Mouse (Mus musculus) MEL (cell line): ENCODE data around the gene Camta2. TPM values are rescaled to one million over a fixed set of nuclear protein-coding genes. Genes with fewer than 3 reads are reported as not detected.

Experiments
- DNase-seq: peaks from one replicate; pipeline ENCODE4 v3.0.0; 2011; ENCODE audit warnings: low read depth, low spot score
- H3K27ac ChIP-seq: 2 replicates; pipeline ENCODE4 v1.5.1; 2012; ENCODE audit warnings: low read depth, mild to moderate bottlenecking, control low read depth, low read length, moderate library complexity; ENCODE audit not compliant: control insufficient read depth
- H3K27me3 ChIP-seq, 2 experiments: fragments of 150-350 bp in 1 of 2; sonication (generic) in 1 of 2; 2 replicates each; pipeline ENCODE4 v1.6.1; 2012; ENCODE audit warnings: low read length in 2 of 2, mild to moderate bottlenecking in 2 of 2, improper control_type of control experiment in 1 of 2, moderate library complexity in 1 of 2; ENCODE audit not compliant: insufficient read depth in 2 of 2, control insufficient read depth in 1 of 2
- H3K36me3 ChIP-seq, 2 experiments: 2 replicates each; pipeline ENCODE4 v1.6.1; 2012 to 2014; ENCODE audit warnings: low read length in 2 of 2, improper control_type of control experiment in 1 of 2, inconsistent platforms in 1 of 2, mild to moderate bottlenecking in 1 of 2; ENCODE audit not compliant: insufficient read depth in 2 of 2, control insufficient read depth in 1 of 2
- H3K4me1 ChIP-seq, 2 experiments: fragments of 150-350 bp in 1 of 2; sonication (generic) in 1 of 2; 2 replicates each; pipeline ENCODE4 v1.6.1; 2012; ENCODE audit warnings: low read length in 2 of 2, improper control_type of control experiment in 1 of 2, mild to moderate bottlenecking in 1 of 2; ENCODE audit not compliant: insufficient read depth in 2 of 2, control insufficient read depth in 1 of 2
- H3K4me3 ChIP-seq, 2 experiments: fragments of 150-350 bp in 1 of 2; sonication (generic) in 1 of 2; 2 replicates each; pipeline ENCODE4 v1.5.1; 2012; ENCODE audit warnings: low read depth in 2 of 2, low read length in 2 of 2, mild to moderate bottlenecking in 2 of 2, moderate library complexity in 2 of 2, control low read depth in 1 of 2, improper control_type of control experiment in 1 of 2; ENCODE audit not compliant: control insufficient read depth in 1 of 2, insufficient read depth in 1 of 2
- H3K79me2 ChIP-seq: 2 replicates; pipeline ENCODE4 v1.6.1; 2012; ENCODE audit warnings: mild to moderate bottlenecking, low read length, moderate library complexity; ENCODE audit not compliant: control insufficient read depth, poor library complexity, insufficient read depth
- H3K9ac ChIP-seq: 2 replicates; pipeline ENCODE4 v1.6.1; 2012; ENCODE audit warnings: low read depth, mild to moderate bottlenecking, control low read depth, low read length, moderate library complexity; ENCODE audit not compliant: control insufficient read depth, poor library complexity, severe bottlenecking
- H3K9me3 ChIP-seq: fragments of 150-350 bp; sonication (generic); replicated peaks from 2 replicates; pipeline ENCODE4 v1.6.1; 2012; ENCODE audit warnings: mild to moderate bottlenecking, low read length, improper control_type of control experiment, moderate library complexity; ENCODE audit not compliant: insufficient read depth
- BHLHE40 ChIP-seq: IDR thresholded peaks from 2 replicates; pipeline ENCODE4 v1.6.1; 2012; ENCODE audit warnings: low read depth, mild to moderate bottlenecking, inconsistent platforms, low read length, improper control_type of control experiment, borderline replicate concordance
- CHD2 ChIP-seq: IDR thresholded peaks from 2 replicates; pipeline ENCODE4 v1.6.1; 2011; ENCODE audit warnings: low read length, improper control_type of control experiment
- CTCF ChIP-seq, 3 experiments: IDR thresholded peaks in 2 of 3; conservative IDR thresholded peaks in 1 of 3; 2 replicates each; pipeline ENCODE4 v1.5.1; 2011 to 2012; ENCODE audit warnings: low read length in 3 of 3, low read depth in 2 of 3, mild to moderate bottlenecking in 2 of 3, improper control_type of control experiment in 1 of 3, inconsistent platforms in 1 of 3, mixed read lengths in 1 of 3, moderate library complexity in 1 of 3; ENCODE audit not compliant: control insufficient read depth in 1 of 3, insufficient read depth in 1 of 3, poor library complexity in 1 of 3, severe bottlenecking in 1 of 3
- E2F4 ChIP-seq: IDR thresholded peaks from 2 replicates; pipeline ENCODE4 v1.6.1; 2011; ENCODE audit warnings: low read depth, low read length, improper control_type of control experiment, borderline replicate concordance
- ELF1 ChIP-seq: IDR thresholded peaks from 2 replicates; pipeline ENCODE4 v1.6.1; 2014; ENCODE audit warnings: low read depth, mild to moderate bottlenecking, inconsistent platforms, low read length, improper control_type of control experiment, moderate library complexity
- EP300 ChIP-seq, 2 experiments: IDR thresholded peaks; 2 replicates each; pipeline ENCODE4 v1.6.1; 2011; ENCODE audit warnings: improper control_type of control experiment in 2 of 2, low read length in 2 of 2, low read depth in 1 of 2, mild to moderate bottlenecking in 1 of 2
- ETS1 ChIP-seq: IDR thresholded peaks from 2 replicates; pipeline ENCODE4 v1.6.1; 2012; ENCODE audit warnings: low read depth, mild to moderate bottlenecking, inconsistent platforms, low read length, improper control_type of control experiment, moderate library complexity
- GABPA ChIP-seq: IDR thresholded peaks from 2 replicates; pipeline ENCODE4 v1.6.1; 2012; ENCODE audit warnings: low read depth, mild to moderate bottlenecking, inconsistent platforms, low read length, improper control_type of control experiment, moderate library complexity
- GATA1 ChIP-seq: IDR thresholded peaks from 2 replicates; pipeline ENCODE4 v1.6.1; 2011; ENCODE audit warnings: low read depth, low read length, improper control_type of control experiment
- HCFC1 ChIP-seq: IDR thresholded peaks from 2 replicates; pipeline ENCODE4 v1.6.1; 2012; ENCODE audit warnings: low read depth, mild to moderate bottlenecking, inconsistent platforms, low read length, improper control_type of control experiment, moderate library complexity
- JUND ChIP-seq: IDR thresholded peaks from 2 replicates; pipeline ENCODE4 v1.6.1; 2011; ENCODE audit warnings: low read depth, mild to moderate bottlenecking, improper control_type of control experiment, low read length
- KAT2A ChIP-seq: conservative IDR thresholded peaks from 2 replicates; pipeline ENCODE4 v1.6.1; 2012; ENCODE audit warnings: low read depth, low read length, improper control_type of control experiment, inconsistent platforms
- MAFK ChIP-seq: IDR thresholded peaks from 2 replicates; pipeline ENCODE4 v1.6.1; 2011; ENCODE audit warnings: low read depth, mild to moderate bottlenecking, low read length, improper control_type of control experiment, borderline replicate concordance
- MAX ChIP-seq: IDR thresholded peaks from 2 replicates; pipeline ENCODE4 v1.6.1; 2011; ENCODE audit warnings: low read length, improper control_type of control experiment
- MAZ ChIP-seq: IDR thresholded peaks from 2 replicates; pipeline ENCODE4 v1.6.1; 2012; ENCODE audit warnings: low read depth, mild to moderate bottlenecking, inconsistent platforms, low read length, improper control_type of control experiment
- MEF2A ChIP-seq: IDR thresholded peaks from 2 replicates; pipeline ENCODE4 v1.6.1; 2014; ENCODE audit warnings: low read depth, mild to moderate bottlenecking, inconsistent platforms, low read length, improper control_type of control experiment; ENCODE audit not compliant: poor library complexity, insufficient replicate concordance, severe bottlenecking; ENCODE audit errors: extremely low read depth
- MYB ChIP-seq: IDR thresholded peaks from 2 replicates; pipeline ENCODE4 v1.6.1; 2011; ENCODE audit warnings: mild to moderate bottlenecking, low read depth, low read length, improper control_type of control experiment
- MYC ChIP-seq: IDR thresholded peaks from 2 replicates; pipeline ENCODE4 v1.6.1; 2011; ENCODE audit warnings: low read depth, mild to moderate bottlenecking, low read length, improper control_type of control experiment, moderate library complexity
- NRF1 ChIP-seq: IDR thresholded peaks from 2 replicates; pipeline ENCODE4 v1.6.1; 2014; ENCODE audit warnings: low read depth, mild to moderate bottlenecking, inconsistent platforms, low read length, improper control_type of control experiment, moderate library complexity; ENCODE audit not compliant: poor library complexity, insufficient read depth, severe bottlenecking
- POLR2A ChIP-seq, 2 experiments: IDR thresholded peaks; 2 replicates each; pipeline ENCODE4 v1.6.1; 2011 to 2012; ENCODE audit warnings: low read length in 2 of 2, mild to moderate bottlenecking in 2 of 2, control low read depth in 1 of 2, improper control_type of control experiment in 1 of 2, low read depth in 1 of 2, moderate library complexity in 1 of 2; ENCODE audit not compliant: control insufficient read depth in 1 of 2, insufficient read depth in 1 of 2, poor library complexity in 1 of 2
- POLR2AphosphoS2 ChIP-seq: IDR thresholded peaks from 2 replicates; pipeline ENCODE4 v1.6.1; 2011; ENCODE audit warnings: low read length, improper control_type of control experiment
- POLR2AphosphoS5 ChIP-seq: IDR thresholded peaks from 2 replicates; pipeline ENCODE4 v1.6.1; 2012; ENCODE audit warnings: low read depth, borderline replicate concordance, mild to moderate bottlenecking, inconsistent platforms, low read length, moderate library complexity, mixed read lengths
- RAD21 ChIP-seq: IDR thresholded peaks from 2 replicates; pipeline ENCODE4 v1.6.1; 2011; ENCODE audit warnings: mild to moderate bottlenecking, low read depth, low read length, improper control_type of control experiment
- RCOR1 ChIP-seq: IDR thresholded peaks from 2 replicates; pipeline ENCODE4 v1.6.1; 2012; ENCODE audit warnings: low read depth, mild to moderate bottlenecking, inconsistent platforms, low read length, improper control_type of control experiment
- SIN3A ChIP-seq: IDR thresholded peaks from 2 replicates; pipeline ENCODE4 v1.6.1; 2012; ENCODE audit warnings: low read length, improper control_type of control experiment, inconsistent platforms
- SMC3 ChIP-seq: IDR thresholded peaks from 2 replicates; pipeline ENCODE4 v1.6.1; 2011; ENCODE audit warnings: low read depth, low read length, improper control_type of control experiment
- TBP ChIP-seq: IDR thresholded peaks from 2 replicates; pipeline ENCODE4 v1.8.0; 2011; ENCODE audit warnings: low read depth, low read length, improper control_type of control experiment
- TCF12 ChIP-seq: IDR thresholded peaks from 2 replicates; pipeline ENCODE4 v1.6.1; 2014; ENCODE audit warnings: low read depth, mild to moderate bottlenecking, inconsistent platforms, low read length, improper control_type of control experiment, moderate library complexity
- UBTF ChIP-seq: IDR thresholded peaks from 2 replicates; pipeline ENCODE4 v1.6.1; 2012; ENCODE audit warnings: low read depth, mild to moderate bottlenecking, inconsistent platforms, low read length, improper control_type of control experiment, moderate library complexity, borderline replicate concordance; ENCODE audit not compliant: insufficient read depth
- USF1 ChIP-seq: IDR thresholded peaks from 2 replicates; pipeline ENCODE4 v1.6.1; 2014; ENCODE audit warnings: low read depth, mild to moderate bottlenecking, inconsistent platforms, low read length, improper control_type of control experiment, moderate library complexity
- USF2 ChIP-seq, 2 experiments: IDR thresholded peaks; 2 replicates each; pipeline ENCODE4 v1.6.1; 2011 to 2012; ENCODE audit warnings: improper control_type of control experiment in 2 of 2, low read length in 2 of 2, borderline replicate concordance in 1 of 2, inconsistent platforms in 1 of 2, low read depth in 1 of 2, mild to moderate bottlenecking in 1 of 2; ENCODE audit not compliant: insufficient read depth in 1 of 2
- ZC3H11A ChIP-seq: IDR thresholded peaks from 2 replicates; pipeline ENCODE4 v1.6.1; 2012; ENCODE audit warnings: low read depth, mild to moderate bottlenecking, inconsistent platforms, low read length, improper control_type of control experiment
- ZKSCAN1 ChIP-seq: IDR thresholded peaks from 2 replicates; pipeline ENCODE4 v1.6.1; 2012; ENCODE audit warnings: low read depth, mild to moderate bottlenecking, inconsistent platforms, low read length, improper control_type of control experiment, moderate library complexity
- ZMIZ1 ChIP-seq: IDR thresholded peaks from 2 replicates; pipeline ENCODE4 v1.6.1; 2012; ENCODE audit warnings: low read depth, mild to moderate bottlenecking, inconsistent platforms, low read length, improper control_type of control experiment, moderate library complexity
- ZNF384 ChIP-seq: IDR thresholded peaks from 2 replicates; pipeline ENCODE4 v1.6.1; 2012; ENCODE audit warnings: low read depth, mild to moderate bottlenecking, inconsistent platforms, low read length, improper control_type of control experiment
- polyA plus RNA-seq, 2 experiments: library from polyadenylated mRNA; stranded (reverse) in 1 of 2; unstranded in 1 of 2; fragments of >175 nt in 1 of 2; fragments of >200 nt in 1 of 2; gene quantifications; 2 replicates each; pipeline versions ENCODE4 v1.2.1 to v1.2.4; 2012; ENCODE audit warnings: low replicate concordance in 2 of 2, low read depth in 1 of 2; ENCODE audit not compliant: insufficient read length in 2 of 2, insufficient read depth in 1 of 2, missing spikeins in 1 of 2
- total RNA-seq: library from RNA; depleted of rRNA; stranded (reverse); fragments of 300-350 nt; gene quantifications from 2 replicates; pipeline ENCODE4 v1.2.3, GENCODE M21; 2012

Camta2 gene
- total and polyA plus RNA-seq, 3 experiments, result 1.9 to 15.0 TPM; not detected in 1

- no peaks in the 10 kb centered on the region for H3K9me3 ChIP-seq
- H3K4me3 ChIP-seq, result peak within 1 kb of the TSS; percentile 96 to 98
- peaks cover 61% of the 10 kb centered on the region for H3K79me2 ChIP-seq
- peak; percentile 94 for DNase-seq
- H3K27me3 ChIP-seq, result no peaks in the 10 kb centered on the region
- peak within 1 kb of the TSS; percentile 99 for H3K27ac ChIP-seq
- peak within 1 kb of the TSS; percentile 99 for H3K9ac ChIP-seq
- peaks cover 14 to 44% of the 10 kb centered on the region in 2 experiments for H3K36me3 ChIP-seq
- H3K4me1 ChIP-seq, result peaks cover 12 to 48% of the 10 kb centered on the region in 2 experiments
- TF ChIP-seq MYB (no peak), ETS1 (peak; percentile 69), POLR2AphosphoS2 (peak; percentile 89; the same call in 1 of the 2 replicates), USF2 (IDR thresholded peaks at IDR 0.05; ENCODE audit: borderline replicate concordance in 1 of 2, insufficient read depth in 1 of 2, low read depth in 1 of 2, low read length in 2 of 2) (no peak), USF1 (no peak; the same call in 1 of the 2 replicates), MAZ (peak; percentile 99), GABPA (no peak), MEF2A (no peak), SMC3 (no peak), CHD2 (peak; percentile 73; the same call in 1 of the 2 replicates), E2F4 (no peak), BHLHE40 (no peak; the same call in 1 of the 2 replicates), JUND (no peak), TBP (peak; percentile 69; the same call in 1 of the 2 replicates), ZMIZ1 (peak; percentile 98), CTCF (IDR thresholded peaks at IDR 0.05 in 2 of 3, conservative IDR thresholded peaks at IDR 0.05 in 1 of 3; ENCODE audit: control insufficient read depth in 1 of 3, insufficient read depth in 1 of 3, low read depth in 2 of 3, low read length in 3 of 3, poor library complexity in 1 of 3, severe bottlenecking in 1 of 3) (no peak), GATA1 (no peak), EP300 (IDR thresholded peaks at IDR 0.05; ENCODE audit: low read depth in 1 of 2, low read length in 2 of 2) (no peak; a peak in 3 of 4 replicates), MYC (no peak; the same call in 1 of the 2 replicates), ELF1 (peak; percentile 87), ZKSCAN1 (no peak), POLR2A (IDR thresholded peaks at IDR 0.05; ENCODE audit: control insufficient read depth in 1 of 2, insufficient read depth in 1 of 2, low read depth in 1 of 2, low read length in 2 of 2, poor library complexity in 1 of 2) (peak; percentile 82 to 91), RCOR1 (no peak), MAX (no peak; the same call in 1 of the 2 replicates), HCFC1 (peak; percentile 74), MAFK (no peak; the same call in 1 of the 2 replicates), RAD21 (no peak), ZC3H11A (no peak), ZNF384 (peak; percentile 74; the same call in 1 of the 2 replicates), UBTF (peak; percentile 62; the same call in 1 of the 2 replicates), KAT2A (no peak), POLR2AphosphoS5 (peak; percentile 74; the same call in 1 of the 2 replicates), SIN3A (peak; percentile 82), NRF1 (no peak), TCF12 (peak; percentile 75)
These were observed 33.5 kb downstream of the Camta2 start, which contains the start of gene Pfn1 for GRCm38 (mm10) chr11:70654198-70654922. TSS of gene Pfn1 (minus strand) at chr11:70654644.
